Mouse (Mus musculus) CH12.LX (cell line): Measurements from ENCODE around the gene Qprt.

Experiments
- CHD1 ChIP-seq: IDR thresholded peaks from 2 replicates; pipeline ENCODE4 v1.6.1; 2012; ENCODE audit warnings: low read depth, low read length, improper control_type of control experiment, inconsistent platforms
- CTCF ChIP-seq, 2 experiments: IDR thresholded peaks in 1 of 2; conservative IDR thresholded peaks in 1 of 2; 2 replicates each; pipeline ENCODE4 v1.5.1; 2011 to 2012; ENCODE audit warnings: low read depth in 2 of 2, low read length in 2 of 2, improper control_type of control experiment in 1 of 2, inconsistent platforms in 1 of 2, mild to moderate bottlenecking in 1 of 2, moderate library complexity in 1 of 2
- E2F4 ChIP-seq: IDR thresholded peaks from 2 replicates; pipeline ENCODE4 v1.6.1; 2011; ENCODE audit warnings: low read depth, low read length, improper control_type of control experiment; ENCODE audit not compliant: insufficient replicate concordance
- GABPA ChIP-seq: IDR thresholded peaks from 2 replicates; pipeline ENCODE4 v1.6.1; 2012; ENCODE audit warnings: low read depth, low read length, improper control_type of control experiment, inconsistent platforms; ENCODE audit not compliant: insufficient replicate concordance
- HCFC1 ChIP-seq: IDR thresholded peaks from 2 replicates; pipeline ENCODE4 v1.6.1; 2012; ENCODE audit warnings: low read depth, mild to moderate bottlenecking, inconsistent platforms, low read length, improper control_type of control experiment
- JUND ChIP-seq: conservative IDR thresholded peaks from 2 replicates; pipeline ENCODE4 v1.6.1; 2011; ENCODE audit warnings: low read depth, low read length, improper control_type of control experiment
- KAT2A ChIP-seq: IDR thresholded peaks from 2 replicates; pipeline ENCODE4 v1.6.1; 2012; ENCODE audit warnings: low read length, improper control_type of control experiment, inconsistent platforms; ENCODE audit not compliant: insufficient replicate concordance
- MAFK ChIP-seq: IDR thresholded peaks from 2 replicates; pipeline ENCODE4 v1.6.1; 2011; ENCODE audit warnings: low read length, improper control_type of control experiment; ENCODE audit not compliant: insufficient replicate concordance
- MEF2A ChIP-seq: IDR thresholded peaks from 2 replicates; pipeline ENCODE4 v1.6.1; 2014; ENCODE audit warnings: low read depth, mild to moderate bottlenecking, inconsistent platforms, low read length, improper control_type of control experiment, borderline replicate concordance
- NELFE ChIP-seq: IDR thresholded peaks from 2 replicates; pipeline ENCODE4 v1.6.1; 2011; ENCODE audit warnings: low read depth, low read length, improper control_type of control experiment
- PAX5 ChIP-seq: IDR thresholded peaks from 2 replicates; pipeline ENCODE4 v1.6.1; 2012; ENCODE audit warnings: low read length, inconsistent platforms, mixed read lengths
- POLR2A ChIP-seq: IDR thresholded peaks from 2 replicates; pipeline ENCODE4 v1.6.1; 2011; ENCODE audit warnings: low read depth, mild to moderate bottlenecking, improper control_type of control experiment, low read length
- POLR2AphosphoS2 ChIP-seq: IDR thresholded peaks from 2 replicates; pipeline ENCODE4 v1.6.1; 2011; ENCODE audit warnings: low read depth, low read length, improper control_type of control experiment
- ZMIZ1 ChIP-seq: IDR thresholded peaks from 2 replicates; pipeline ENCODE4 v1.6.1; 2012; ENCODE audit warnings: low read depth, mild to moderate bottlenecking, inconsistent platforms, low read length, improper control_type of control experiment

DNA sequence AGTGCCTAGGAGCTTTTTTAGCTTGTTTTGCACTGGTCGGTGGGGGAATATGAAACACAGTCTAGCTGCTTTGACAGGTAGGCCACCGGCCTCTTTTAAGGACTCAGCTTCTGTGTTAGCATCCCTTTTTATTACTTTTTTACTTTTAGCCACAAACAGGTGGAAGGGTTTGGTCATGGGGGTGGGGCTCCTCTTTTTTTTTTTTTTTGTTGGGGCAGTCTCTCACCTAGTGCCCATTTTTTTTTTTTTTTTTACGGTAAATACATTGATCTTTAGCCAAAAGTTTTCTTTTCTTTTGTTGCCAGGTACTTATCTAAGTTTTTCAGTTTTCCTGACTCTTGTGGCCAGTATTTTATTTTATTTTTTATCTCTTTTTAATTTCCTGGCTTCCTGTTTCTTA, 33.9 kb downstream of the Qprt start:
- TF ChIP-seq POLR2A (no peak), CTCF (conservative IDR thresholded peaks at IDR 0.05 in 1 of 2, IDR thresholded peaks at IDR 0.05 in 1 of 2; ENCODE audit: low read depth in 2 of 2, low read length in 2 of 2) (no peak), PAX5 (no peak), MEF2A (no peak), GABPA (no peak), HCFC1 (no peak), POLR2AphosphoS2 (no peak), E2F4 (no peak), NELFE (no peak), KAT2A (no peak), ZMIZ1 (no peak), MAFK (no peak), JUND (no peak), CHD1 (no peak)
